Comparison of ENCODE assay signal across 18 mouse cellular contexts in the genomic region with DNA sequence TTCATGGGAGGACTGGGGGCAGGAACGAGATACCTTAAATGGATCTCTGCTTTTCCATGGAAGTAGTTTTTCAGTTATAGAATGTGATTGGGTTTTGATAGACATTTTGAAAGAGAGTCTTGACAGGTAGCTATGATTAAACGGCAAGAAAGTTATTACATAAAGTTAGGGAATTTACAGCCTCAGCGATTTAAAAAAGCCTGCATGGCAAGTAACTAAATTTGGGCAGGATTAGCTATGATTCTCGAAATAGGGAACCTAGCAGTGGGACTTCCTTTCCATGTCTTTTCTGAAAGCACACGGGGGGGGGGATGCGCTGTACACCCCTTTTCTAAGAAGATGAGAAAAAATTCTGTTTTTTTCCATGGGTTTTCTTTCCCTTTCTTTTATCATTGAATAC.
"Had no signal": no experiment of that assay in that cellular context is flagged by ENCODE, and none has a peak within 500 bp of the region (broad histone marks: within the 10 kb centered on the region; RNA-seq: fewer than 3 reads in every experiment).

No protein-coding gene starts in this region.

- H3K27me3 ChIP-seq: midbrain, embryonic 12.5 days; neural tube, embryonic 13.5 days; neural tube, embryonic 15.5 days had no signal

- H3K4me3 ChIP-seq: midbrain, embryonic 10.5 days; midbrain, embryonic 12.5 days; myocyte; neural tube, embryonic 13.5 days; neural tube, embryonic 15.5 days had no signal

- ATAC-seq: midbrain, embryonic 16.5 days had no signal

- H3K4me1 ChIP-seq: midbrain, embryonic 10.5 days; midbrain, embryonic 12.5 days; neural tube, embryonic 13.5 days; neural tube, embryonic 15.5 days had no signal

- DNase-seq: lung, adult 18-20 months; lung, embryonic 14.5 days; lung, postnatal 10 days; lung, postnatal 4 days; retina, postnatal 1 day; right cerebral cortex, adult 18-20 months; right cerebral cortex, postnatal 25 days; right cerebral cortex, postnatal 4 days; spleen, adult 18-20 months; thymus, adult 2 months; thymus, postnatal 25 days; thymus, postnatal 4 days had no signal

- H3K36me3 ChIP-seq: midbrain, embryonic 10.5 days; midbrain, embryonic 12.5 days had no signal

- H3K9me3 ChIP-seq: midbrain, embryonic 10.5 days; midbrain, embryonic 12.5 days; neural tube, embryonic 13.5 days; neural tube, embryonic 15.5 days had no signal

- H3K9ac ChIP-seq: lung, embryonic 14.5 days; midbrain, embryonic 12.5 days; neural tube, embryonic 13.5 days; neural tube, embryonic 15.5 days had no signal

- H3K4me2 ChIP-seq: lung, embryonic 14.5 days; midbrain, embryonic 12.5 days; neural tube, embryonic 13.5 days; neural tube, embryonic 15.5 days had no signal

- H3K27ac ChIP-seq: midbrain, embryonic 10.5 days; midbrain, embryonic 12.5 days; neural tube, embryonic 13.5 days; neural tube, embryonic 15.5 days had no signal
